Mouse (Mus musculus) forebrain, embryonic 16.5 days (tissue): ENCODE data around the gene Grap2. TPM values are rescaled to one million over a fixed set of nuclear protein-coding genes. Genes with fewer than 3 reads are reported as not detected.

ENCODE experiments used
- ATAC-seq: fragments of 200-750 bp; cut with Nextera tagmentation; 2 replicates; pipeline ENCODE4 v1.8.0; 2017; ENCODE audit warnings: mild to moderate bottlenecking, moderate library complexity
- H3K27ac ChIP-seq: fragments of 300-500 bp; sonication (generic); 2 replicates; pipeline ENCODE4 v1.5.1; 2014; ENCODE audit warnings: low read length, control low read depth
- H3K27me3 ChIP-seq: fragments of 300-500 bp; sonication (generic); replicated peaks from 2 replicates; pipeline ENCODE4 v1.6.1; 2014; ENCODE audit warnings: low read length; ENCODE audit not compliant: control insufficient read depth, insufficient read depth
- H3K36me3 ChIP-seq: fragments of 300-500 bp; sonication (generic); 2 replicates; pipeline ENCODE4 v1.6.1; 2014; ENCODE audit not compliant: control insufficient read depth, insufficient read depth
- H3K4me1 ChIP-seq: fragments of 300-500 bp; sonication (generic); replicated peaks from 2 replicates; pipeline ENCODE4 v1.6.1; 2014; ENCODE audit warnings: low read length; ENCODE audit not compliant: control insufficient read depth, insufficient read depth
- H3K4me2 ChIP-seq: fragments of 300-500 bp; sonication (generic); 2 replicates; pipeline ENCODE4 v1.6.1; 2014; ENCODE audit warnings: mild to moderate bottlenecking, low read length, control low read depth
- H3K4me3 ChIP-seq: fragments of 300-500 bp; sonication (generic); replicated peaks from 2 replicates; pipeline ENCODE4 v1.5.1; 2014; ENCODE audit warnings: mild to moderate bottlenecking, low read length, control low read depth
- H3K9ac ChIP-seq: fragments of 300-500 bp; sonication (generic); replicated peaks from 2 replicates; pipeline ENCODE4 v1.6.1; 2014; ENCODE audit warnings: low read depth, low read length, control low read depth
- H3K9me3 ChIP-seq: fragments of 300-500 bp; sonication (generic); 2 replicates; pipeline ENCODE4 v1.6.1; 2016; ENCODE audit warnings: low read length; ENCODE audit not compliant: control insufficient read depth
- WGBS: fragments of 180-500 bp; shearing (Covaris S2); extraction: QIAGEN DNeasy Blood & Tissue Kit; methylation state at CpG from one replicate; pipeline ENCODE4 v1.1.7; 2014; 5-methylcytosine and 5-hydroxymethylcytosine counted together
- polyA plus RNA-seq: library from polyadenylated mRNA; unstranded; fragments of >200 nt; fragmentation: Nextera tagmentation; extraction: Ambion mirVana; gene quantifications from 2 replicates; pipeline ENCODE4 v1.2.1, GENCODE M21; 2015

Gene Grap2
- polyA plus RNA-seq, 1 experiment from 2014 or later = not detected

GRCm38 (mm10) chr15:80610335-80610734, 37.9 kb downstream of the Grap2 start:
- WGBS = 76% methylated on average over 2 of the region's 2 CpGs
- H3K27me3 ChIP-seq = no peaks in the 10 kb centered on the region

DNA sequence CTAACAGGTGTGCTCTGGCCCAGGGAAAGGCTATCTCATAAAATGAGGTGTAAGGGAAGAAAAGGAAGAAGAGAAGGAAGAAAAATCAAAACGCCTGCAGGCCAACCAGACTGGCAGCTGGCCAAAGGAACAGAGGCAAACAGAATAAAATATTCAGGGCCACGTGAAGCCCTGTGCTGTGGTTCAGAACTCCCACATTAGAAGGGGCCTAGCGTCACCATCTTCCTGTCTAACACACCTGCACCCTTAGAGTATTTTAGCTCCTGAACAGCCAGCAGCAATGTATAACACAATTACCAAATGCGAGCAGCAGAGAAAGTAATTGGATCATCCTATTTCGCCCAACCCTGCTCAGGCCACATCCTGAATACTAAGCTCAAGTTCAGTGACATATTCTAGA, 39.1 kb downstream of the Grap2 start:
- Histone ChIP-seq H3K9me3 (no peaks in the 10 kb centered on the region), H3K27me3 (no peaks in the 10 kb centered on the region), H3K36me3 (no peaks in the 10 kb centered on the region), H3K9ac (no peak overlapping the region), H3K27ac (no peak overlapping the region), H3K4me3 (no peak overlapping the region), H3K4me1 (peaks cover 10% of the 10 kb centered on the region), H3K4me2 (no peak overlapping the region)
- 62% methylated on average over 5 of the region's 5 CpGs for WGBS
- no peak for ATAC-seq

More at GRCm38 (mm10) chr15:80610335-80610734, 37.9 kb downstream of the Grap2 start:
- Histone ChIP-seq H3K4me3 (no peak overlapping the region), H3K4me2 (no peak overlapping the region), H3K27ac (no peak overlapping the region), H3K4me1 (peaks cover 4% of the 10 kb centered on the region; the same call in 1 of the 2 replicates), H3K9me3 (no peaks in the 10 kb centered on the region), H3K9ac (no peak overlapping the region), H3K36me3 (no peaks in the 10 kb centered on the region)
- no peak for ATAC-seq

- Histone ChIP-seq H3K4me3 (no peak overlapping the region), H3K27ac (no peak overlapping the region), H3K36me3 (no peaks in the 10 kb centered on the region), H3K9ac (no peak overlapping the region), H3K27me3 (0 out of 2 replicates have a peak, but pooled peaks cover 5% of the 10 kb centered on the region), H3K4me2 (no peak overlapping the region), H3K9me3 (no peaks in the 10 kb centered on the region), H3K4me1 (peaks cover 10% of the 10 kb centered on the region)
- no peak for ATAC-seq
- WGBS = 79% methylated on average over 5 of the region's 5 CpGs
These were observed 41.5 kb downstream of the Grap2 start for GRCm38 (mm10) chr15:80613904-80614303.

GRCm38 (mm10) chr15:80614500-80615289, 42.3 kb downstream of the Grap2 start:
- Histone ChIP-seq H3K4me1 (peaks cover 10% of the 10 kb centered on the region), H3K27me3 (0 out of 2 replicates have a peak, but pooled peaks cover 5% of the 10 kb centered on the region), H3K4me2 (no peak overlapping the region), H3K9ac (no peak overlapping the region), H3K36me3 (no peaks in the 10 kb centered on the region), H3K9me3 (no peaks in the 10 kb centered on the region), H3K27ac (no peak overlapping the region), H3K4me3 (no peak overlapping the region)
- ATAC-seq = no peak
- WGBS = 66% methylated on average over 17 of the region's 18 CpGs

DNA sequence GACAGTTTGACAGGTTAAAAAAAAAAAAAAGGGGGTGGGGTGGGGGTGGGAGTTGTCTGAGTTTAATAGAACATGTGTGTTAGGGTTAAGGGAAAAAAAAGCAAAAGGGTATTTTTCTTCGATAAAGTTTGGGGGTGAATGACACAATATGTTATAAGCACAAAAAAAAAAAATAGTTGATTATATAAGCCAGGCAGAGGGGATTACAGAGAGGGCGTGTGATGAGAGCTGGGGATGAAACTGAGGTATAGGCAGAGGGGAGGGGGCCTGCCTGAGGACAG, 42.8 kb downstream of the Grap2 start:
- Histone ChIP-seq H3K4me1 (peaks cover 10% of the 10 kb centered on the region), H3K36me3 (no peaks in the 10 kb centered on the region), H3K4me2 (no peak overlapping the region), H3K4me3 (no peak overlapping the region), H3K9me3 (no peaks in the 10 kb centered on the region), H3K27me3 (0 out of 2 replicates have a peak, but pooled peaks cover 5% of the 10 kb centered on the region), H3K9ac (no peak overlapping the region), H3K27ac (no peak overlapping the region)
- 36% methylated on average over 2 of the region's 2 CpGs for WGBS
- no peak for ATAC-seq

DNA sequence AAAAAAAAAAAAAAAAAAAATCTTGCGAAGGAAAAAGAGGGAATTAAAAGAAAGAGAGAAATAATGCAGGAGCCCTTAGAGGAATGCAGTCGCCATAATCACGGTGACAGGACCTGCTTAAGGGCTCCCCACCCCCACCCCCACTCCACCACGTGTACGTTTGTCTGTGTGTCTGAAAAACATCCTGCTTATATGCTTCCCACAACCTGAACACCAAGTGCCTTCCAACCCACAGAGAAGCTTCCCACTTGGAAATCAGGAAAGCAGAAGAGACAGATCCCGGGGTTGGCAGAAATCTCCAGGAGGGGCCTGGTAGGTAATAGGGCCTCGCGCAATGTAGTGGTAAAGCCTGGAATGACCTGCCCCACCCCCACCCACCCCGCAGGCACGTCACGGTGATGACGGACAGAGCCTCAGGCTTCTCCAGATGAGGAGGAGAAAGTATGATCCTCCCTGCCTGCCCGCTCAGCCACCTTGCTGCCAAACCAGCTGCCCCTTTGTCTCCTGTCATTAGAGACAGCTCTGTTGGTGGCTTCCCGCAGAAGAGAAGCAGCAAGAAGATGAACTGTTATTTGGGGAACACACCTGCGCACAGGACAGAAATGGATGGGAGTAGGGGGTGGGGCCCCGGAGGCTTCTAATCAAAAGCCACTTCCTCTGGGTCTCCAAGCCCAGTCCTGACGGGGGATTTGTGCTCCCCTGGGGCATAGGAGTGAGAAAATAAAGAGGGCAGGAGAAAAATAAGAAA, 43.4 kb downstream of the Grap2 start:
- Histone ChIP-seq H3K27ac (no peak overlapping the region), H3K36me3 (no peaks in the 10 kb centered on the region), H3K4me3 (no peak overlapping the region), H3K9ac (no peak overlapping the region), H3K9me3 (no peaks in the 10 kb centered on the region), H3K4me2 (peak overlapping the region; percentile 19; the same call in 1 of the 2 replicates), H3K27me3 (0 out of 2 replicates have a peak, but pooled peaks cover 5% of the 10 kb centered on the region), H3K4me1 (peaks cover 10% of the 10 kb centered on the region)
- WGBS = 3% methylated on average over 17 of the region's 17 CpGs
- no peak for ATAC-seq

DNA sequence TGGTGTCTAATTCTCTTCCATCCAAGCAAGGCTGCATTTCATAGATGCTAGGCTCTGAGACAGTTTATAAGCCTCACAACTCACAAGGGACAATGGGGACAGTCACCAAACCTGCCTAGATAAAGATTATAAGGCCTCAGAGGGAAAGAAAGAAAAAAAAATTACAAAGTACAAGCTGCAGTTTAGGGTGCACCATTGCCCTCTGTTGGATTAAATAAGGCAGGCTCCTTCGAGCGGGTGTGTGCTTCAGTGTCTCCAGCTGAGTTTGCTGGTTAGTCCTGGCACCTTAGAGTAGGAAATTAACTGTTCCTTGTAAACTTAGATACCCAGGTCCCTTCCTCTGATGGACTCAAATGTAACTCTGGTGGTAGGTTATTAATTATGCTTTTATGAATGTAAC, 45.4 kb downstream of the Grap2 start:
- ATAC-seq = no peak

DNA sequence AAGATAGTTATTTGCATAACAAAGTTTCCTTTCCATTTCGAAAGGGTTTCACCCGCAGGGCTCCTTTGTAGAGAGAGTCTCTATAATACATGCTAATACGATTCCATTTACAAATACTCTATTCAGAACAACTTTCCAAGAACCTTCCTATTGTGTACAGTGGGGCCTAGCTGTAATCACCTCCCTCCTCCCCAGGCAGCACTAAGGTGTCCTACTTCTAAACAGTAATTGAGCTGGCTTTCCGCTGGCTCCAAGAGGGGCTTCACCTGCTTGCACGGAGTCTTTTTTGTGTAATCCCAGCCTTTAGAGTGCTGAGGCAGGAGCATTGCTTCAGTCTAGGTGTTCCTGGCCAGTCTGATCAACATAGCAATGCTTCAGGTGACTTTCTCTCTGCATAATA, 46.8 kb downstream of the Grap2 start:
- no peak overlapping the region for H3K27ac ChIP-seq
- no peak overlapping the region for H3K9ac ChIP-seq
- H3K9me3 ChIP-seq = no peaks in the 10 kb centered on the region
- peaks cover 12% of the 10 kb centered on the region for H3K4me1 ChIP-seq
- 40% methylated on average over 5 of the region's 5 CpGs for WGBS
- 0 out of 2 replicates have a peak, but pooled peaks cover 5% of the 10 kb centered on the region for H3K27me3 ChIP-seq
- H3K4me2 ChIP-seq = no peak overlapping the region
- no peaks in the 10 kb centered on the region for H3K36me3 ChIP-seq
- H3K4me3 ChIP-seq = no peak overlapping the region
- ATAC-seq = no peak

More for the DNA sequence above, 45.4 kb downstream of the Grap2 start:
- Histone ChIP-seq H3K27ac (no peak overlapping the region), H3K9me3 (no peaks in the 10 kb centered on the region), H3K4me3 (no peak overlapping the region), H3K27me3 (0 out of 2 replicates have a peak, but pooled peaks cover 5% of the 10 kb centered on the region), H3K4me1 (peaks cover 10% of the 10 kb centered on the region), H3K36me3 (no peaks in the 10 kb centered on the region), H3K9ac (no peak overlapping the region), H3K4me2 (no peak overlapping the region)
- 48% methylated on average over 2 of the region's 2 CpGs for WGBS

- H3K36me3 ChIP-seq = no peaks in the 10 kb centered on the region
- 0 out of 2 replicates have a peak, but pooled peaks cover 5% of the 10 kb centered on the region for H3K27me3 ChIP-seq
- WGBS = 82% methylated on average over 4 of the region's 4 CpGs
- no peak overlapping the region for H3K4me2 ChIP-seq
- no peaks in the 10 kb centered on the region for H3K9me3 ChIP-seq
- no peak overlapping the region for H3K27ac ChIP-seq
- H3K9ac ChIP-seq = no peak overlapping the region
- no peak for ATAC-seq
- H3K4me3 ChIP-seq = no peak overlapping the region
- peaks cover 12% of the 10 kb centered on the region for H3K4me1 ChIP-seq
These were observed 47.4 kb downstream of the Grap2 start for GRCm38 (mm10) chr15:80619786-80620185.
